Mouse (Mus musculus) ES-E14 (cell line): ENCODE results near the gene 0610030E20Rik.

ENCODE experiments used
- CHD2 ChIP-seq: IDR thresholded peaks from 2 replicates; pipeline ENCODE4 v1.6.1; 2014; ENCODE audit warnings: mild to moderate bottlenecking, low read depth, low read length, inconsistent platforms
- ZC3H11A ChIP-seq: IDR thresholded peaks from 2 replicates; pipeline ENCODE4 v1.6.1; 2012; ENCODE audit warnings: low read depth, mild to moderate bottlenecking, inconsistent platforms, low read length, borderline replicate concordance

DNA sequence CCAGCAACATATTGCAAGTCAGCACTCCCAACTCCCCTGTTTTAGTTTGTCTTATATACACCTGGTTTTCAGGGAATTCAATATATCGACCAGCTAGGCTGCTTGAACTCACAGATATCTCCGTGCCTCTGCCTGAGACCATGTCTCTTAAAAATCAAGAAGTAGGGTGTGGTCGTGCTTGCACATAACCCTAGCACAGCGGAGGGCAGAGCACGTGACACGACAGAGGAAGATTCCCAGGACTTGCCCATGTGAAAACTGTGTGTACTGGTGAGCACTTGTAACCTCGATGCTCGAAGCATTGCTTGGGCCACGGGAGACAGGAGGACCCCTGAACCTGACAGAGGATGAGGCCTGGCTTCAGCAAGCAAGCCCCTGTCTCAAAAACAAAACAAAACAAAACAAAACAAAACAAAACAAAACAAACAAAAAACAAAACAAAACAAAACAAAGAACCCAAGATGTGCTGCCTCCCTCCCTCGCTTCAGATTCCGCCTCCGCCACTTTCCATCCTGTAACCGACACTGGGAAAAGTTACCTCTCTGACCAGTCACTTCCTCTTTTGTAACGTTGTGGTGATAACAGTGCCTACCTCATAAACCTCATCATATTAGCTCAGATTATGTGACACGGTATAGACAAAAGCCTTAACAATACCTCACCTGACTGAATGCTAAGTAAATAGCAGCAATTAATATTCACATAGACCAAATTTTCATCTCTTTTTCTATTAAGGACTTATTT, 27.9 kb downstream of the 0610030E20Rik start:
- TF ChIP-seq CHD2 (no peak), ZC3H11A (no peak)
